Mouse (Mus musculus): ENCODE data around the gene Gpha2.

DNA sequence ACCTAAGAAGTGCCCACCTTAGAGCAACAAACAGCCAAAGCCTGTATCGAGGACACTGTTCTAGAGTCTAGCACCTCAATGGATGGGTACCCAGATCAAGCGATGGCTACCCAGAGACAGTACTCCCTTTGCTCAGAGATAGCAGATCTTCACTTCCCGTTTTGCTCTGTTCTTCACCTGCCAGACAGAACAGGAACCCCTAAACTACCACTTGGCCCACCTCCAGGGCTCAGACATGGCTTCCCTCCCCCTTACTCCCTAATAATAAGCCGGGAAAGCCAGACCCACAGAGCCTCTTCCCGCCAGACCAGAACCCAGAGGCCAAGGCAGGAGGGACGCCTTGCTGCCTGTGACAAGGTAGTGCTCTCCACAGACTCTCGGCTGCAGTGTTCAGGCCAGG, 10.7 kb downstream of the Gpha2 start:
- no peak for TF ChIP-seq CTCF (IDR thresholded peaks at IDR 0.05; ENCODE audit: borderline replicate concordance, insufficient read depth, low read length)
- TF ChIP-seq POLR2A (IDR thresholded peaks at IDR 0.05; ENCODE audit: low read depth, low read length): no peak

Data from embryonic fibroblast, embryonic 13.5 days (primary cell).